29 mouse cellular contexts compared by ENCODE assay signal in the genomic region with DNA sequence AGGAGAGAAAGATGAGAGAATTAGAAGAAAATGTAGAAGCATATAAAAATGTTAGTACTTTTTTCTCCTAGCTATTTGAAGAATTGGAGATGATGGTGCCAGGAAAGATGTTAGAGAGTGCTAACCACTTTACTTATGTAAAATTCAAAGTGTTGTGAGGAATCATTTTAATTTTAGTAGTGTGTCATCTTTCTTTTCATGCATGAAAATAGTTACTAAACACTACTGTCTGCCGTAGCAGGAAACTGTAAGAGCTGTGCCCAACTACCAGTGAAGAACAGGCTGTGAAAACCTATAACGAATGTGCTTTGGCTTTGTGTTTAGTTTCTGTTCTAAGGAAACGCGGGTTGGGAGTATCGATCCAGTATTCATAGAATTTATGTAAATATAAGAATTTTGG.
"Had no signal": no experiment of that assay in that cellular context is flagged by ENCODE, and none has a peak within 500 bp of the region (broad histone marks: within the 10 kb centered on the region; RNA-seq: fewer than 3 reads in every experiment).

No protein-coding gene starts in this region.

- ATAC-seq: liver, embryonic 12.5 days; liver, postnatal 0 days; lung, postnatal 0 days; midbrain, embryonic 13.5 days; midbrain, embryonic 15.5 days; midbrain, embryonic 16.5 days had no signal

- H3K4me1 ChIP-seq: limb, embryonic 10.5 days; limb, embryonic 12.5 days; limb, embryonic 13.5 days; limb, embryonic 15.5 days; liver, embryonic 12.5 days; liver, embryonic 13.5 days; liver, embryonic 15.5 days; lung, embryonic 15.5 days; megakaryocyte, embryonic 14.5 days; midbrain, embryonic 10.5 days; midbrain, embryonic 12.5 days; midbrain, embryonic 13.5 days; midbrain, embryonic 15.5 days had no signal

- H3K27ac ChIP-seq: limb, embryonic 10.5 days; limb, embryonic 12.5 days; limb, embryonic 13.5 days; limb, embryonic 15.5 days; liver, embryonic 12.5 days; liver, embryonic 13.5 days; liver, embryonic 14.5 days; liver, embryonic 15.5 days; lung, embryonic 15.5 days; macrophage; midbrain, embryonic 10.5 days; midbrain, embryonic 12.5 days; midbrain, embryonic 13.5 days; midbrain, embryonic 15.5 days had no signal

- H3K4me3 ChIP-seq: limb, embryonic 10.5 days; limb, embryonic 12.5 days; limb, embryonic 13.5 days; limb, embryonic 15.5 days; liver, embryonic 12.5 days; liver, embryonic 13.5 days; liver, embryonic 15.5 days; lung, embryonic 15.5 days; megakaryocyte, embryonic 14.5 days; midbrain, embryonic 10.5 days; midbrain, embryonic 12.5 days; midbrain, embryonic 13.5 days; midbrain, embryonic 15.5 days; myocyte had no signal

- H3K27me3 ChIP-seq: limb, embryonic 12.5 days; limb, embryonic 13.5 days; limb, embryonic 15.5 days; liver, embryonic 12.5 days; liver, embryonic 13.5 days; liver, embryonic 15.5 days; lung, embryonic 15.5 days; megakaryocyte, embryonic 14.5 days; midbrain, embryonic 12.5 days; midbrain, embryonic 13.5 days; midbrain, embryonic 15.5 days had no signal

- H3K36me3 ChIP-seq: limb, embryonic 10.5 days; limb, embryonic 12.5 days; limb, embryonic 13.5 days; limb, embryonic 15.5 days; liver, embryonic 12.5 days; liver, embryonic 13.5 days; liver, embryonic 15.5 days; lung, embryonic 15.5 days; midbrain, embryonic 10.5 days; midbrain, embryonic 12.5 days; midbrain, embryonic 13.5 days; midbrain, embryonic 15.5 days had no signal

- DNase-seq: left cerebral cortex, postnatal 4 days; liver; liver, embryonic 13.5 days; liver, postnatal 0 days; lung, adult 18-20 months; lung, adult 2 months; lung, embryonic 14.5 days; lung, postnatal 10 days; lung, postnatal 14 days; lung, postnatal 36 days; lung, postnatal 4 days; midbrain, embryonic 14.5 days had no signal
